Mouse (Mus musculus): ENCODE results near the gene Nacc1.

Gene Nacc1

GRCm38 (mm10) chr8:84687705-84688100, at the start of gene Nacc1:
Gene Nacc1 (minus strand): TSS chr8:84687862.
- peak; percentile 73 for DNase-seq (ENCODE audit: extremely low read depth, low read depth)

DNA sequence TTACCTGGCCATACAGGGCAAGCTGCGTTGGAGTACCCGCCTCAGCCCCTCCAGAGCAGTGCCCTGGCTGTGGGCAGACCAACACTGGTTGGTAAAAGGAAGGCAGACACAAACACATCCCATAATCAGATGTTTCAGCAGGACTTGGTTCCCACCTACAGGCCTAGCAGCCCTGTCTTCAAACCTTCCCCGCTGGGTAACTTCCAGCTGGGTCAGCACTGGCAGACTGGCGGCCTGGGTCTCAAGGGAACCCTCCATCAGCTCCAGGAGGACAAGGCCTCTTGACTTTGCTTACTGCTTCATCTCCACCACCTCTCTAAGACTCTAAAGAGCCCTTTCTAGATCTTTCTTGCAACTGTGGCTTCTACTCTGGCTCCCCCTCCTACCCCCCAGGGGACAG, 48.9 kb upstream of the Nacc1 start:
- DNase-seq (ENCODE audit: extremely low read depth, low read depth), result no peak

DNA sequence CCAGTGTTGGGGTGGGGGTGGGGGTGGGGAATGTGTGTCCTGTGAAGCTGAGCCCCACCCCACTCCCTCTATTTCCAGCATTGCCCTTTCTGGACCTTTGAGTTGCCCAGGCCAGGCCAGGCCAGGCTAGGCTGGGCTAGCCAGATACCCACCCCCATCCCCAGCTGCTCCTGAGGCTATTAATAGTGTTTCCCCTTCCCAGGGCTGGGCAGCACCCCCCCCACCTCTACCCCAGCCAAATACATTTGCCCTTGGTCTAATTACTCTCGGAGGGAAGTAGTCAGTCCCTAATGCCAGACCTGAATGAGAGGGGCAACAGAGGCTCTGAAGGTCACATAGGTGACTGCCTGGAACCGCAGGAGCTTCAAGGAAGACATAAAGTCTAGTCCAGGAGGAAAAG, 47.9 kb upstream of the Nacc1 start:
- DNase-seq (ENCODE audit: extremely low read depth, low read depth), result no peak

- DNase-seq (ENCODE audit: extremely low read depth, low read depth), result no peak
These were observed 47.0 kb upstream of the Nacc1 start for GRCm38 (mm10) chr8:84734680-84735079.

DNA sequence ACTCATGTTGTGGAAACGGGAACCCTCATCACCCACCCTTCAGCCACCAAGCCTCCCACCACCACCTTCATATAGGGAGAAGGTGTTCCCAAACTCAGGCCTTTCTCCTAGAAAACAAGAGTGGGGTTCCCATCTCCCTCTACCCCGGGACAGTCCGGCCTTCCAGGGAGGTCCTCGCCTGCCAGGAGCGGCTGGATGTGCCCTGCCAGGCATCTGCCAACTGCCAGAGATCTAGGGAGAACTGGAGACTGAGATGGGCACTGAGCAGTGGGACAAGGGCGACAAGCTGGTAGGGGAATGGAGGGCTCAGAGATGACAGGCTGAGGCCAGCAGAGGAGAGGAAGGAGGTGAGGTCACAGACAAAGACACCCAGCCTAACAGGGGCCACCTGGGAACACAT, 46.3 kb upstream of the Nacc1 start:
- DNase-seq (ENCODE audit: extremely low read depth, low read depth), result no peak

GRCm38 (mm10) chr8:84732996-84733395, 45.3 kb upstream of the Nacc1 start:
- no peak for DNase-seq (ENCODE audit: extremely low read depth, low read depth)

DNA sequence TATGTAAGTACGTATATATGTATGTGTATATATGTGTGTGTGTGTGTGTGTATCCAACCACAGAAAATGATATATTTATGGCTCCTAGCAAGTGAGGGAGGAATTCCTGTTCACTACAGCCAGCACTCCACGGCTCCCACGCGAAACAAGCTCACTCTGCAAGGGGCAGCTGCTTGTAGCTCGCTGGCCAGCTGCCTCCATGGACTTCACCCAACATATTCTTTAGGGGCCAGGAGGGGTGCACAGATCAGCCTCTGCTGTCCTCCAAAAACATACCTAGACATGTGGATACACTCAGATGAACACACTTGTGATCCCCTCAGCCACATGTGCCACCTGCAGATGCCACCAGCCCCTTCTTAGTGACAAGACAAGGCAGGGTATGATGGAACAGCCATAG, 44.9 kb upstream of the Nacc1 start:
- no peak for DNase-seq (ENCODE audit: extremely low read depth, low read depth)

GRCm38 (mm10) chr8:84731371-84732177, 43.9 kb upstream of the Nacc1 start:
- peak; percentile 21 for DNase-seq (ENCODE audit: extremely low read depth, low read depth)

- peak; percentile 97 for DNase-seq (ENCODE audit: extremely low read depth, low read depth)
These were observed 43.1 kb upstream of the Nacc1 start for GRCm38 (mm10) chr8:84730541-84731370.

DNA sequence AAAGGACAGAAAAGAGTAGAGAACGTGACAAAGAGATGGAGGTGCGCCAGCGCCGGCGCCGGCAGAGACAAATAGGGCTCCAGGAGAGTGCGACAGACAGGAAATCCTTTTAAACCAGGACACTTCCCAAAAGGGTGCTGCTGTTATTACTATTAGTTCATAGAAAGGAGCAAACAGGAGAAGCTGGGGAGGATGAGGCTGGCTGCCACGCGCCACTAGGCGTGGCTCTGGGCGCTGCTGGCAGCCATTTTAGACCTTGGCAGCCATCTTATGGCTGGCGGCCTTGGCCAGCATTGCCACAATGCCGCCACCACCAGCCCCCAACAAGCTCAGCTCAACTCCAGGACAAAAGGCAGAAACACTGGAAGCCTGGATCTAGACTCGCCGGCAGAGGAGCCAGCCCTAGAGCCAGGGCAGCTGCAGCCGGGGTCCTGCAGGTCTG, 42.3 kb upstream of the Nacc1 start:
- DNase-seq (ENCODE audit: extremely low read depth, low read depth), result no peak

DNA sequence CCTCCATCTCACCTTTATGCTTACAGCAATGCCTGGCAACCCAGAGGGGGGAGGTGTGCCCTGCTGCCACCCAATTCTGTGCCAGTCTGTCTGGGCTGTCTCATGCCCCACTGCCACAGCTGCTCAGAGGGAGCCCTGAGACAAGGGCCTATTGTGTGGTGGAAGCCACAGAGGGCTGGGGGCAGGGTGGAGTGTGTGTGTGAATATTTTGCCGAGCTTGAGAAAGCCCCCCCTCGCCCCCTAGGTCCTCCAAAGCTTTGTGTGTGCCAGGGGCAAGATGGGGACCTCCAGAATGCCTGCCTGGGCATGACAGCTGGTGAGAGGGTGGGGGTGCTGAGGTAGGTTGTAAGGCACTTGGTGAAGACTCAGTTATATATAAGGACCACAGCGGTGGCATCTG, 40.8 kb upstream of the Nacc1 start:
- no peak for DNase-seq (ENCODE audit: extremely low read depth, low read depth)

GRCm38 (mm10) chr8:84725941-84726259, 38.2 kb upstream of the Nacc1 start:
- DNase-seq (ENCODE audit: extremely low read depth, low read depth), result peak; percentile 35

DNA sequence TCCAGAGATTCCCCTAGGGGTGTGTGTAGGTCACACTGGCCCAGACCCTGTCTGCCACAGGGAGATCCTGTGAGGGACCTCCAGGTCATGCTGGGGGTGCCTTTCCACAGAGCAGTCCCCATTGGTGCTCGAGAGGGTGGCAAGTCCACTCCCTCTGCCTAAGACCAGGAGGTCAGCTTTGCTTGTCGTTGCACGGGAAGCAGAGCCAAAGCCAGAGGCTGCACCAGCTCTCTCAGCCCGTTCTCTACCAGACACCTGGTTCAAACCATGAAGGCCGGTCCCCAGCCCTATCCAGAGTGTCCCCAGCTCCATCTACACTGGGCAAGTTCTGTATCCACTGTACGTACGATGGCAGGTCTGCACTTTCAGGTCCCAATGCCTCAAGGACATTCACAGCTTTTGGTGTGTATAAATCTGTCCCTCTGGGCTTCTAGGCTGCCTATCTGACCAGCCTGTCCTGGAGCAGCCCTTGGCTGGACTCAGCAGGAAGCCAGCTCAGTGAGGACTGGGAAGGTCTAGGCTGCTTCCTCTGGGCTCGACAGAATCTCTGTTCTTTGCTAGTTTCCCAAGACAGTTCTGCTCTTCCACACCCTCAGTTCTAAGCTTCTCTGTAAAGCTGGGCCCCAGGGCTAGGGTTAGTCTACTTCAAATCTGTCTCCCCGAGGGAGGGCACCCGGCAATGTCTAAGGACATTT, 37.7 kb upstream of the Nacc1 start:
- DNase-seq (ENCODE audit: extremely low read depth, low read depth), result no peak

GRCm38 (mm10) chr8:84724683-84725082, 37.0 kb upstream of the Nacc1 start:
- DNase-seq (ENCODE audit: extremely low read depth, low read depth), result no peak

DNA sequence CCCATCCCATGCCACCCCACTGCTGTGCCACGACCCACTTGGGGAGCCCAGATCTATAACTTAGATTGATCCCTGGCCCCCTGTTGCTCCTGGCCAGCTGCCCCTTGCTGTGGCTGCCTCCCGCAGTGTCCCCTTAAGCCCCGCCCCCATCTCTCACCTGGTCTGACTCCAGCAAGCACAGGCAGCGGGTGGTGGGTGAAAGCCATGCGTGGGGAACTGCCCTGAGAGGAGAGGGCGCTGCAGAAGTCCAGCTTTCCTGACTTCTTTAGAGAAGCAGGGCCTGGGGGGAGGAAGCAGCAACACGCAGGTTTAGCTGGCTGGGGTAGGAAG, 35.9 kb upstream of the Nacc1 start:
- DNase-seq (ENCODE audit: extremely low read depth, low read depth), result no peak

DNA sequence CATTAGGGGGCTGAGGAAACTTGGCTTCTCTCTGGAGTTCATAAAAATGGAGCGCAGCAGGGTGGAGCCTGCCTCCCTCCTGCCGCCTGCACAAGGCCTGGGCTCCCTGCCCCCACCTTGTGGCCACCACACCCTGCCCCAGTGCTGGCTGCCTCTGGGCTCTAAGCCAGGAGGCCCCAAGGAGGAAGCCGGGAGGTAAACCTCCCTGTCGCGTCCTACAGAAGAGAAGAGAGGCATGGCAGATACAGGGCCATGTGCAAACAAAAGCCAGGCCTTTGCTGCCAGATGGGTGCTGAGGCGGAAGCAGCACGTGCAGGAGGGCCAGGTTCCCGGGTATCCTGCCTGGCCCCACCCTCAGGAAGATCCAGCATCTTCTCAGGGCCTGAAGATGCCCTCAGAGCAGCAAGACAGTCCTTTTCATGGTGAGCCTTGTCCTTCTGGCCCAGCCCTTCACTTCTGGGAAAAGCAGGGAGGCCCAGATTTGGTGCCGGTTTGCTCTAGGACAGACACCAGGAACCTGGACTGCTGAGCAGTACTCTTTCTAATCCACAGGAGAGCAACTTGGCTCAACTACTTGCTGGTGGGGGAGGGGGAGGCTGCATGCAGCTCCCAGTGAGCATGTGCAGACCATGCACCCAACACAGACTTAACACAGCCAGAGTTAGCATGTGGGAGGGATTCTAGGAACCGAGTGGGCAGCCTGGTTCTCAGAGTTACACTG, 35.3 kb upstream of the Nacc1 start, which contains the start of gene G430095P16Rik:
Gene G430095P16Rik, plus strand, starts transcription at position 158 of the 721 bp plus-strand sequence.
- DNase-seq (ENCODE audit: extremely low read depth, low read depth), result peak; percentile 87

GRCm38 (mm10) chr8:84722530-84722849, 34.8 kb upstream of the Nacc1 start:
- DNase-seq (ENCODE audit: extremely low read depth, low read depth), result no peak

DNA sequence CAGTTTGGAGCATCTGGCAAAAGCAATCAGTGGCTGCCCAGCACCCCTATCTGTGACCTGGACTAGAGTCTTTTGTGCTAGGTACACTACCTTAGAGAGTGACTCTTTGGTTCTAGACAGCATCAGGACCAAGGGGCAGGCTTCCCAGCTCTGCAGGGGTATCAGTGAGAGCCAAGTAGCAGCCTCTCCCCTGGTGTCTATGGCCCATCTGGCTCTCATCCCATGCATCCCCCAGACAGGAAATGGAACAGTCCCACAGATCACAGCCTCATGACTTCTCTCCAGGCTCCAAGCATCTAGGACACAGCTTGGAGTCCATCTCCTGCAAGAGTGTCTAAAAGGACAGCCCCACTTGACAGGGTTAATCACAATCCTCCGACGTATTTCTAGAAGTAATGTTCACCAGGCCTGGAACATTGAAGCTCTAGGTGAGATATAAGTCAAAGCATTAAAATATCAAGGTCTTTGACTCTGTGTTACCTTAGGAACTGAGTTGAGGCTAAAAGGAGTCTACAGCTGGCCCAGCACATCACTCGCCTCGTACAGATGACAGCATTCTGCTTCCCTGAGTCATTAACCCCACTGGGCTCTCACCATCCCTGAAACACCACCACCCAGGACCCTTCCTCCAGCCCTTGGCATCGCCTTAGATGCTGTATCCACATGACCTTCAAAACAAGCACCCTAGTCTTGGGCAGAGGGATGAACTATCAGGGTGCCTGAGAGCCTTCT, 31.5 kb upstream of the Nacc1 start:
- no peak for DNase-seq (ENCODE audit: extremely low read depth, low read depth)

GRCm38 (mm10) chr8:84718476-84718875, 30.8 kb upstream of the Nacc1 start:
- DNase-seq (ENCODE audit: extremely low read depth, low read depth), result no peak

GRCm38 (mm10) chr8:84716790-84717189, 29.1 kb upstream of the Nacc1 start:
- no peak for DNase-seq (ENCODE audit: extremely low read depth, low read depth)

DNA sequence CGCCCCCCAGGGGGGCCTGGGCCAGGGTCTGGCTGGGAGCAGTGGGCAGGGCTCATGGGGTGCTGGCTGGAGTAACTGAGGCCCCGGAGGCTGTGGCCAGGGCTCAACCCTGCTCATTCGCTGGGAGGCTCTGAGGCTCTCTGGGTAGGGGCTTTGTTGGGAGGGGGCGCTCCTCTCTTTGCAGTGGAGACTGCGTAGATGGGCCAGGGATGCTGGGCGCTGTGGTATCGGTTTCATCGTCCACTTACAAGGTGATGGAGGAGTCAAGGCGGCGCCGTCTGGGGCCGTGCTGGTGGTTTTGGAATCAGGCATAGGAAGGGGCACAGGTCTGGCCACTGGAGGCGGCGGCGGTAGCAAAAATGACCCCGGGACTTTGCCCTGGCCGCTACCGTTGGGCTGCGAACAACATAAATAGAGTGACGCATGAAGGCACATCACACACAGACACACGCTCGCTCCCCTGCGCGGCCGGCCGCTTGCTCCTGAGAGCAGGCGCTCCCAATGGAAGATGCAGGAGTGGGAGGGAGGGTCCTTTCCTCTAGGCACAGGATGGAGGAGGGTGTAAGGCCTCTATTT, 28.3 kb upstream of the Nacc1 start:
- DNase-seq (ENCODE audit: extremely low read depth, low read depth), result no peak
